Mouse (Mus musculus) heart, embryonic 13.5 days (tissue): ENCODE measurements around the gene Dad1. TPM values are rescaled to one million over a fixed set of nuclear protein-coding genes. Genes with fewer than 3 reads are reported as not detected.
A peak's percentile ranks its signal among the peaks of the same experiment; 100 is the strongest.

Experiments
- ATAC-seq: fragments of 200-750 bp; cut with Nextera tagmentation; 2 replicates; pipeline ENCODE4 v1.8.0; 2017; ENCODE audit warnings: moderate TSS enrichment; ENCODE audit not compliant: insufficient number of reproducible peaks, low FRiP score, low TSS enrichment; ENCODE audit errors: extremely low read depth
- H3K27ac ChIP-seq: fragments of 300-500 bp; sonication (generic); replicated peaks from 2 replicates; pipeline ENCODE4 v1.5.1; 2015; ENCODE audit warnings: moderate library complexity, mild to moderate bottlenecking, inconsistent platforms
- H3K27me3 ChIP-seq: fragments of 300-500 bp; sonication (generic); replicated peaks from 2 replicates; pipeline ENCODE4 v1.6.1; 2015; ENCODE audit warnings: mild to moderate bottlenecking, inconsistent platforms
- H3K36me3 ChIP-seq: fragments of 300-500 bp; sonication (generic); 2 replicates; pipeline ENCODE4 v1.6.1; 2015; ENCODE audit warnings: mild to moderate bottlenecking, inconsistent platforms
- H3K4me1 ChIP-seq: fragments of 300-500 bp; sonication (generic); 2 replicates; pipeline ENCODE4 v1.6.1; 2015; ENCODE audit warnings: inconsistent platforms
- H3K4me2 ChIP-seq: fragments of 300-500 bp; sonication (generic); 2 replicates; pipeline ENCODE4 v1.6.1; 2015; ENCODE audit warnings: inconsistent platforms, mild to moderate bottlenecking, moderate library complexity
- H3K4me3 ChIP-seq: fragments of 300-500 bp; sonication (generic); 2 replicates; pipeline ENCODE4 v1.5.1; 2015; ENCODE audit warnings: moderate library complexity, mild to moderate bottlenecking, inconsistent platforms
- H3K9ac ChIP-seq: fragments of 300-500 bp; sonication (generic); 2 replicates; pipeline ENCODE4 v1.6.1; 2015; ENCODE audit warnings: inconsistent platforms, mild to moderate bottlenecking, moderate library complexity
- H3K9me3 ChIP-seq: fragments of 300-500 bp; sonication (generic); 2 replicates; pipeline ENCODE4 v1.6.1; 2016; ENCODE audit warnings: inconsistent platforms
- WGBS: fragments of 180-500 bp; shearing (Covaris S2); methylation state at CpG from one replicate; pipeline ENCODE4 v1.1.7; 2015; ENCODE audit warnings: mixed read lengths; 5-methylcytosine and 5-hydroxymethylcytosine counted together
- polyA plus RNA-seq: library from polyadenylated mRNA; unstranded; fragments of >200 nt; fragmentation: Nextera tagmentation; extraction: Ambion mirVana; gene quantifications from 2 replicates; pipeline ENCODE4 v1.2.1, GENCODE M21; 2015

The Dad1 gene
- polyA plus RNA-seq, 1 experiment from 2014 or later, result 391 TPM

DNA sequence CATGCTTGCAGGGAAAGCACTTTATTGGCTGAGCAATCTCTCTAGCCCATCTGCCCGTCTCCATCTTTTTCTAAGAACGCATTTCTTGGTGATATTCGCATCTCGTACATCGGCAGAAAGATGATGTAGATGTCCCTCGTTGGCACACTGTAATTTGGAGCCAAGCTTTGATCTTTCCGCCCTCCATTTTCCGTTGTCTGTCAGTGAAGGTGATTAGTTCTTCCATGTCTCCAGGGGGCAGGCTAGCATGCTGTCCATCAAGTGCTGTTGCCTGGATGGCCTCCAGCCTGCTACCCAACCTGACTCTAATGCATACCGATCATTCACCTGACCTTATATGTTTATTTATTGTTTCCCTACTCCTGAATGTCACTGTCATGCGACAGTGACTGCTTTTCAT is 50.1 kb downstream of the Dad1 start:
- Histone ChIP-seq H3K4me3 (no peak overlapping the region), H3K9ac (no peak overlapping the region), H3K9me3 (no peaks in the 10 kb centered on the region), H3K4me1 (peaks cover 48% of the 10 kb centered on the region), H3K36me3 (no peaks in the 10 kb centered on the region), H3K27me3 (no peaks in the 10 kb centered on the region), H3K4me2 (no peak overlapping the region), H3K27ac (no peak overlapping the region)
- no peak for ATAC-seq
- 82% methylated on average over 10 of the region's 10 CpGs for WGBS

- WGBS, result 92% methylated on average over 6 of the region's 6 CpGs
- no peak for ATAC-seq
- Histone ChIP-seq H3K9ac (no peak overlapping the region), H3K4me1 (peaks cover 48% of the 10 kb centered on the region), H3K27ac (no peak overlapping the region), H3K36me3 (no peaks in the 10 kb centered on the region), H3K4me3 (no peak overlapping the region), H3K27me3 (no peaks in the 10 kb centered on the region), H3K9me3 (no peaks in the 10 kb centered on the region), H3K4me2 (no peak overlapping the region)
Observed at GRCm38 (mm10) chr14:54203207-54203606, 50.7 kb downstream of the Dad1 start.

GRCm38 (mm10) chr14:54200363-54200762 is 53.5 kb downstream of the Dad1 start:
- H3K27me3 ChIP-seq, result no peaks in the 10 kb centered on the region
- no peak overlapping the region for H3K9ac ChIP-seq
- no peak overlapping the region for H3K27ac ChIP-seq
- WGBS, result 59% methylated on average over 8 of the region's 8 CpGs
- H3K4me2 ChIP-seq, result no peak overlapping the region
- no peaks in the 10 kb centered on the region for H3K9me3 ChIP-seq
- no peak overlapping the region for H3K4me3 ChIP-seq
- peaks cover 44% of the 10 kb centered on the region for H3K4me1 ChIP-seq
- no peak for ATAC-seq
- H3K36me3 ChIP-seq, result no peaks in the 10 kb centered on the region

DNA sequence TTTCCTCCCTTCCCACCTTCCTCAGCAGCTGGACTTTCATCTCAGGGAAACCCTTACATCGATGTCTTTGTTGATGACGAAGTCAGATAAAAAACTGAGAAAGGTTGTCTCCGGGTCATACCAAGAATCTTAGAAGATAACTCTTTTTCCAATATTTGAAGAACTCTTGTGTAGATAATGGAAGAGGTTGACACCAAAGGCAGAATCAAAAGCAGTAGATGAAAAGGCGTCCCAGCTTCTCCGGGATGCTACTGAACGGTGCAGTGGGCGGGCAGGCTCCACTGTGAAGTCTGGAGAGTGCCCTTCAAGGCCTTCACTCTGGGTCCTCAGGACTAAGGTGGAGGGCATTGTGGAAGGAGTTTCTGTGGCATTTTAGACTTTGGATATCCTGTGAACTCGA is 54.2 kb downstream of the Dad1 start:
- Histone ChIP-seq H3K27me3 (no peaks in the 10 kb centered on the region), H3K9ac (no peak overlapping the region), H3K36me3 (no peaks in the 10 kb centered on the region), H3K27ac (no peak overlapping the region), H3K4me2 (no peak overlapping the region), H3K9me3 (no peaks in the 10 kb centered on the region), H3K4me3 (no peak overlapping the region), H3K4me1 (peaks cover 47% of the 10 kb centered on the region)
- 78% methylated on average over 8 of the region's 8 CpGs for WGBS
- ATAC-seq, result no peak

- WGBS, result 51% methylated on average over 3 of the region's 3 CpGs
- no peak for ATAC-seq
- Histone ChIP-seq H3K4me1 (peaks cover 54% of the 10 kb centered on the region), H3K4me3 (no peak overlapping the region), H3K9me3 (no peaks in the 10 kb centered on the region), H3K4me2 (no peak overlapping the region), H3K36me3 (no peaks in the 10 kb centered on the region), H3K27ac (0 out of 2 replicates have a peak overlapping the region, but pooled peaks have one; percentile 0), H3K27me3 (no peaks in the 10 kb centered on the region), H3K9ac (no peak overlapping the region)
Observed at GRCm38 (mm10) chr14:54197740-54198139, 56.2 kb downstream of the Dad1 start.

- Histone ChIP-seq H3K27me3 (no peaks in the 10 kb centered on the region), H3K4me1 (peaks cover 68% of the 10 kb centered on the region), H3K27ac (peak overlapping the region; percentile 20; the same call in 1 of the 2 replicates), H3K9me3 (no peaks in the 10 kb centered on the region), H3K36me3 (no peaks in the 10 kb centered on the region), H3K9ac (no peak overlapping the region), H3K4me3 (no peak overlapping the region), H3K4me2 (no peak overlapping the region)
- ATAC-seq, result no peak
- 74% methylated on average over 6 of the region's 6 CpGs for WGBS
Observed at GRCm38 (mm10) chr14:54195838-54196423, 58.0 kb downstream of the Dad1 start.

GRCm38 (mm10) chr14:54193354-54194133 is 60.4 kb downstream of the Dad1 start:
- WGBS, result 66% methylated on average over 9 of the region's 9 CpGs
- Histone ChIP-seq H3K27me3 (no peaks in the 10 kb centered on the region), H3K4me1 (peaks cover 84% of the 10 kb centered on the region), H3K36me3 (no peaks in the 10 kb centered on the region), H3K4me3 (no peak overlapping the region), H3K9ac (no peak overlapping the region; the same call in 1 of the 2 replicates), H3K9me3 (no peaks in the 10 kb centered on the region), H3K4me2 (no peak overlapping the region), H3K27ac (no peak overlapping the region; the same call in 1 of the 2 replicates)
- ATAC-seq, result no peak

DNA sequence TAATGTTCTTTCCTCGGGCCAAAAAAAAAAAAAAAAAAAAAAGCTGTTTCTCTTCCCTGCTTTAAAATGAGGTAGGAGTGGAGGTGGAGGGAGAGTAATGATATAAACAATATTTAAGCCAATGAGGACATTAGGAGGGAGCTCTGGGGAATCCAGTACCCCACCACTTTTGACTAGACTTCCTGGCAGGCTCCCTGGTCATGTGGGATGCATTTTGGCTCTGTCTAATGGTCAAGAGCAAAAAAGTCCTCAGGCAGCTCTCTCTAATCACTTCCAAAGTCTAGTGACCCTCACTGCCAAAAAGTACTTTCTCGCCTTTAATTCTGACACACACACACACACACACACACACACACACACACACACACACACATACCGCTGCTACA is 61.4 kb downstream of the Dad1 start:
- H3K4me1 ChIP-seq, result peaks cover 82% of the 10 kb centered on the region
- 54% methylated on average over 3 of the region's 3 CpGs for WGBS
- 0 out of 2 replicates have a peak overlapping the region, but pooled peaks have one; percentile 74 for H3K27ac ChIP-seq
- ATAC-seq, result no peak
- no peaks in the 10 kb centered on the region for H3K9me3 ChIP-seq
- H3K36me3 ChIP-seq, result no peaks in the 10 kb centered on the region
- no peaks in the 10 kb centered on the region for H3K27me3 ChIP-seq
- H3K4me2 ChIP-seq, result no peak overlapping the region
- H3K9ac ChIP-seq, result no peak overlapping the region
- no peak overlapping the region for H3K4me3 ChIP-seq

- peaks cover 82% of the 10 kb centered on the region for H3K4me1 ChIP-seq
- no peak for ATAC-seq
- WGBS, result 69% methylated on average over 18 of the region's 18 CpGs
Observed at GRCm38 (mm10) chr14:54191594-54192461, 62.1 kb downstream of the Dad1 start.

GRCm38 (mm10) chr14:54191026-54191390 is 62.9 kb downstream of the Dad1 start:
- Histone ChIP-seq H3K9ac (no peak overlapping the region), H3K9me3 (no peaks in the 10 kb centered on the region), H3K27ac (peak overlapping the region; percentile 74), H3K4me2 (no peak overlapping the region), H3K36me3 (no peaks in the 10 kb centered on the region), H3K27me3 (no peaks in the 10 kb centered on the region), H3K4me3 (no peak overlapping the region), H3K4me1 (peaks cover 83% of the 10 kb centered on the region)
- 43% methylated on average over 4 of the region's 4 CpGs for WGBS
- no peak for ATAC-seq

More at GRCm38 (mm10) chr14:54191594-54192461, 62.1 kb downstream of the Dad1 start:
- Histone ChIP-seq H3K27ac (peak overlapping the region; percentile 74), H3K27me3 (no peaks in the 10 kb centered on the region), H3K4me2 (no peak overlapping the region), H3K4me3 (no peak overlapping the region), H3K9me3 (no peaks in the 10 kb centered on the region), H3K36me3 (no peaks in the 10 kb centered on the region), H3K9ac (no peak overlapping the region)

DNA sequence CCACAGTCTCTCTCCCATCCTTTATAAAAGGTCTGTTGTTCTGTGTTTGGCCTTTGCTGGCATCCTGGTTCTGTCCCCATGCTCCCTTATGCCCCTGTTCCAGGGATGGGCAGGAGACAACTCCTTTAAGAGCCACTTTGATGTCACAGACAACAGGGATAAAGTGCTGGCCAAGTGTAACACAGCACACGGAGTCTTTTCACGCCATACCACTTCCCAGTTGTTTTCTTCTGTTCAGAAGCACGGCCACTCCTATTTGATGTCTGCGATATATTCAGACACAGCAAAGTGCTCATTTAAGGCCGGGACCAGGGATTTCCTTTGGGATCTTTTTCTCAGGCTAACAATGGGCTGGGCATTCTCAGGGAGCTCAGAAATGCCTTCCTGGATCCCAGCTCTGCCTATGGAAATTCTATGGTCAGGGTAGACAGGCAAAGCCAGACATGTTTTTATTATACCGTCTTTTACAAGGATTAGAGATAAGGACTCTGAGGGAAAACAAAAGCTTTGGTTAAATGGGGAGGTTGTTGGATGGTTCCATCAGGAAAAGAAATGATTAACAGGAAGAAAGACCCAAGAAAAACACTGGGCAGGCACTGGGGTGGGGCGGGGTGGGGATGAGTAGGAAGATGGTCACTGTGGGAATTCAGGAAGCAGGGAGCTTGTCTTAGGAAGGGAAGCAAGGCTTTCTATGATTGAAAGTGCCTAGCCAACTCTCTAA is 63.4 kb downstream of the Dad1 start:
- Histone ChIP-seq H3K27me3 (no peaks in the 10 kb centered on the region), H3K27ac (peak overlapping the region; percentile 74), H3K4me2 (no peak overlapping the region), H3K9me3 (no peaks in the 10 kb centered on the region), H3K4me1 (peaks cover 87% of the 10 kb centered on the region), H3K4me3 (no peak overlapping the region), H3K9ac (no peak overlapping the region), H3K36me3 (no peaks in the 10 kb centered on the region)
- 33% methylated on average over 7 of the region's 7 CpGs for WGBS
- ATAC-seq, result no peak
